Mouse (Mus musculus) intestine, postnatal 0 days (tissue): Measurements from ENCODE around the gene Ak9. TPM values are rescaled to one million over a fixed set of nuclear protein-coding genes. Genes with fewer than 3 reads are reported as not detected.

ENCODE experiments used
- ATAC-seq: fragments of 200-750 bp; cut with Nextera tagmentation; 2 replicates; pipeline ENCODE4 v1.8.0; 2017; ENCODE audit warnings: mild to moderate bottlenecking, moderate TSS enrichment, moderate library complexity
- H3K27ac ChIP-seq: fragments of 300-500 bp; sonication (generic); 2 replicates; pipeline ENCODE4 v1.5.1; 2014; ENCODE audit warnings: mild to moderate bottlenecking, low read depth, low read length, moderate library complexity
- H3K27me3 ChIP-seq: fragments of 300-500 bp; sonication (generic); replicated peaks from 2 replicates; pipeline ENCODE4 v1.6.1; 2014; ENCODE audit warnings: low read length, mixed read lengths; ENCODE audit not compliant: control insufficient read depth, insufficient read depth
- H3K36me3 ChIP-seq: fragments of 300-500 bp; sonication (generic); 2 replicates; pipeline ENCODE4 v1.6.1; 2014; ENCODE audit warnings: mild to moderate bottlenecking, moderate library complexity; ENCODE audit not compliant: control insufficient read depth, insufficient read depth
- H3K4me1 ChIP-seq: fragments of 300-500 bp; sonication (generic); replicated peaks from 2 replicates; pipeline ENCODE4 v1.6.1; 2014; ENCODE audit warnings: antibody characterized with exemption, low read length, mixed read lengths; ENCODE audit not compliant: control insufficient read depth, insufficient read depth
- H3K4me2 ChIP-seq: fragments of 300-500 bp; sonication (generic); replicated peaks from 2 replicates; pipeline ENCODE4 v1.6.1; 2014; ENCODE audit warnings: low read depth, mild to moderate bottlenecking, moderate library complexity
- H3K4me3 ChIP-seq: fragments of 300-500 bp; sonication (generic); 2 replicates; pipeline ENCODE4 v1.5.1; 2014; ENCODE audit warnings: low read depth, low read length
- H3K9ac ChIP-seq: fragments of 300-500 bp; sonication (generic); 2 replicates; pipeline ENCODE4 v1.6.1; 2014; ENCODE audit warnings: mild to moderate bottlenecking, low read depth, low read length
- H3K9me3 ChIP-seq: fragments of 300-500 bp; sonication (generic); 2 replicates; pipeline ENCODE4 v1.6.1; 2016; ENCODE audit warnings: mixed run types; ENCODE audit not compliant: control insufficient read depth
- CTCF ChIP-seq: sonication (generic); IDR thresholded peaks from 2 replicates; pipeline ENCODE4 v1.5.1; 2016; ENCODE audit warnings: low read depth, mild to moderate bottlenecking, control low read depth, antibody characterized with exemption, moderate library complexity
- WGBS: fragments of 180-500 bp; shearing (Covaris S2); extraction: QIAGEN DNeasy Blood & Tissue Kit; methylation state at CpG from one replicate; pipeline ENCODE4 v1.1.7; 2014; 5-methylcytosine and 5-hydroxymethylcytosine counted together
- polyA plus RNA-seq: library from polyadenylated mRNA; unstranded; fragments of >200 nt; fragmentation: Nextera tagmentation; extraction: Ambion mirVana; gene quantifications from 2 replicates; pipeline ENCODE4 v1.2.1, GENCODE M21; 2015

Ak9 gene
- polyA plus RNA-seq, 1 experiment from 2014 or later: not detected

DNA sequence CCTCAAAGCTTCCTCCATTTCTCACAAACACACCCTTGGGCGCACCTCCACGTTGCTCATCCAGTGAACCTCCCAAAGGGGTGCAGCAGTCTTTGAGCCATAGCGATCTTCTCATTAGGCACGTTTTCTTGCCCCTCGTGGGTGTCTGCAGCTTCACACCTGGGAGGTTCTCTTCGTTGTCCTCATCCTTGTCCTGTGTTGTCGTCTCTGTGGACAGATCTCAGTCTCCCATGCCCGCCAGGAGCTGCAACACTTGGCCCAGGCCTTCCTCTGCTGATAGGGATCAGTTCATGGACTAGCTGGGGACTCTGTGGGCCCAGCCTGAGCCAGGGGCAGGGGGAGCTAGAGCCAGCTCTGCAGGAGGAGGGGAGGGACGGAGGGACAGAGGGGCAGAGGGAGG is 61.3 kb downstream of the Ak9 start:
- Histone ChIP-seq H3K9me3 (no peaks in the 10 kb centered on the region), H3K4me3 (no peak overlapping the region), H3K36me3 (no peaks in the 10 kb centered on the region), H3K9ac (no peak overlapping the region), H3K27me3 (no peaks in the 10 kb centered on the region), H3K4me2 (no peak overlapping the region), H3K4me1 (no peaks in the 10 kb centered on the region), H3K27ac (no peak overlapping the region)
- 89% methylated on average over 9 of the region's 9 CpGs for WGBS
- TF ChIP-seq CTCF: no peak
- no peak for ATAC-seq

DNA sequence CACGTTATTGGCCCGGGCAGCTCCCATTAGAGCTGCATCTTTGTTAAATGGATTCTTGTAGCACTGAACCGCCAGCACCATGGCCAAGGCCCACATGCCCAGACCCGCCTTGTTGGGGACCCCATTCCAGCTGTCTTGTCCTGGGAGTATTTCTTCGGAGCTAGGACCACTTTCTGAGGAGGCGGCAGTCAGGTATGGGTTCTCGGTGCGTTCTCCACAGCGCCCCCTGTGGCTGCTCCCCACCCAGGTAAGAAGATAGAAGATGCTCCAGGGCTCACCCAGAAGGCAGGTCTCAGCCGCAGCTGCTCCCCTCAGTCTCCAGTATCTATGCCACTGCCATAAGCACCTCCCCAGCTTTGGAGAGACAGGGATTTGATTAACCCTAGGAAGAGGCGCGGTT is 76.7 kb downstream of the Ak9 start:
- 72% methylated on average over 12 of the region's 12 CpGs for WGBS

DNA sequence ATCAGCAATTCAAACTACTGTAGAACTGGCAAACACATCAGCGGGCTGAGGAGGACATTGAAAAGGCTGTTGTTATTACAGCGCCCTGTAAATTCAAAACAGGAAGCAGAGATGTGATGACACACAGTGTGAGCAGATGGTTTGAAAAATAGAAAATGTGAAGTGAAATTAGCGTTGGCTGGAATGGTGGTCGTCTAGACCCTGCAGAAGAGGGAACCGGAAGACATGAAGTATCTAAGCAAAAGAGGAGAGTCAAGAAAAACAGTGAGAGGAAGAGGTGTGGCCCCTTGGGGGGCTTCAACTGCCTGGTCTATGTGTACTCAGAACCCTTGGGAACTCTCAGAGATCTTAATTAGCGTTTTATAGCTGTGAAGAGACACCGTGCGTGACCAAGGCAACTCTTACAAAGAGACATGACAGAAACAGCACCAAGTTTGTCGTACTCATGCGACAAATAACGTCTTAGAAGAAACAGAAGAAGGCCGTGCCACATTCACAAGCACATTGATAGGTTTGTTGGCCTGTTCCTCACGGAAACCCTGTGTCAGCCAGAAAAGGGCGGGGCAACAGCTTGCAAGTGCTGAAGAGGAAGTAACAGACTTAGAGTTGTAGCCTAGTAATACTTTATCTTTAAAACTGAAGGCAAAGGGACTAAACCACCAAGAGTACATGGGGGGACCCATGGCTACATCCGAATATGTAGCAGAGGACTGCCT is 81.9 kb downstream of the Ak9 start:
- Histone ChIP-seq H3K4me1 (no peaks in the 10 kb centered on the region), H3K4me3 (no peak overlapping the region), H3K9ac (no peak overlapping the region), H3K4me2 (no peak overlapping the region), H3K36me3 (no peaks in the 10 kb centered on the region), H3K27me3 (no peaks in the 10 kb centered on the region), H3K9me3 (no peaks in the 10 kb centered on the region), H3K27ac (no peak overlapping the region)
- ATAC-seq: no peak
- TF ChIP-seq CTCF: no peak
- WGBS: 67% methylated on average over 15 of the region's 15 CpGs

More for the DNA sequence above, 76.7 kb downstream of the Ak9 start:
- no peak for ATAC-seq
- H3K9ac ChIP-seq: no peak overlapping the region
- H3K36me3 ChIP-seq: no peaks in the 10 kb centered on the region
- H3K4me1 ChIP-seq: no peaks in the 10 kb centered on the region
- H3K4me3 ChIP-seq: no peak overlapping the region
- H3K27ac ChIP-seq: no peak overlapping the region
- no peak for TF ChIP-seq CTCF
- no peaks in the 10 kb centered on the region for H3K9me3 ChIP-seq
- no peak overlapping the region for H3K4me2 ChIP-seq
- no peaks in the 10 kb centered on the region for H3K27me3 ChIP-seq

DNA sequence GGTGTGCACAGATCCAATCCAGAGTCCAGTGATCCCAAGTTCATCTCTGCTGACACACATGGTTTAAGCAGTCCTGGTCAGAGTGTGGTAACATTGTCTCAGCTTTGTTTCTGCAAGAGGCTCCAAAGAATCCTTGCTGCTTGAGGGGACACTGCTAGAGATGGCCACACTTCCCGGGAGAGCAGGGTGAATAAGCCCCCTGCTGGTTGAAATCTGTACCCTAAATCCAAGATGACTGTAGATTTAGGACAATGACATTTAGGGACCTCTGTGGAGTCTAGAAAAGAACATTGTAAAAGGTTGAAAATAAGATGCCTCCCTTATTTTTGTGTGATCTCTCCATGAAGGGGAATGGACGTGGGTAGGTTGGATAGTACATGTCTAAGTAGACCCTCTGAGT is 89.8 kb downstream of the Ak9 start:
- Histone ChIP-seq H3K4me2 (no peak overlapping the region), H3K27ac (no peak overlapping the region), H3K4me1 (no peaks in the 10 kb centered on the region), H3K9ac (no peak overlapping the region), H3K36me3 (no peaks in the 10 kb centered on the region), H3K4me3 (no peak overlapping the region), H3K9me3 (no peaks in the 10 kb centered on the region), H3K27me3 (no peaks in the 10 kb centered on the region)
- WGBS: 51% methylated on average over 2 of the region's 2 CpGs
- no peak for ATAC-seq
- peak; percentile 48 for TF ChIP-seq CTCF

DNA sequence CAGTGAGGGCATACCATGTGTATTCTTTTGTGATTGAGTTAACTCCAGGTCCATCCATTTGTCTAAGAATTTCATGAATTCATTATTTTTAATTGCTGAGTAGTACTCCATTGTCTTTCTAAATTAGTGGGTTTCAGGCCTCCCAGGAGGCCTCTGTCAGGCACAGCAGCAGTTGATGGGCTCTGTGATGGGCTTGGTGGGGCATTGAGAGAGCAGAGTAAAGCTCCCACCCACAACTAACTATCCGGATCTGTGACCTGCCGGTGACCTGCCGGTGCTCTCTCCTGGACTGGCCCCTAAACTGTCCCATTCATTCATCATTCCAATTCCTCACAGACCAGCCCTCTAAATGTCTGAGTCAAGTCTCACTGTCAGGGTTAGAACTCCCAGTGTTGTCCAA is 97.3 kb downstream of the Ak9 start:
- Histone ChIP-seq H3K27ac (no peak overlapping the region), H3K4me3 (no peak overlapping the region), H3K27me3 (no peaks in the 10 kb centered on the region), H3K4me2 (no peak overlapping the region), H3K9ac (no peak overlapping the region), H3K4me1 (no peaks in the 10 kb centered on the region), H3K9me3 (no peaks in the 10 kb centered on the region), H3K36me3 (no peaks in the 10 kb centered on the region)
- 88% methylated on average over 3 of the region's 3 CpGs for WGBS
- no peak for TF ChIP-seq CTCF
- no peak for ATAC-seq

DNA sequence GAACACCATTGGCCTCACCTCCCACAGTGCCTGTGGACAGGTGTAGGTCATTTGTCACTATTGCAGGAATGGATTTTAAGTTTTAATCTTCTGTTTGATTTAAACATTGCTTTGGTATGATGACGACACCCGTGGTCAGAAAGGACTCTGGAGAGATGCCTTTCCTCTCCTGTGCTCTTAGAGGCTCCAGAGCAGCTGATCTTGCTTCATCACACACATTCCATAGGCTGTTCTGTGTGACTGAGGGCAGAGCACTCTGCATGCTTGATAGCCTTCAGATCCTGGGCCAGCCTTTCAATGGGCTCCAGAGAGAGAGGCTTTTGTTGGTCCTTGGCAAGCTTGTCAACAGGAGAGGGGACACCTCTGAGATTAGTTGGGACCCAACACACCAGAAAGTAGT is 99.6 kb downstream of the Ak9 start:
- Histone ChIP-seq H3K36me3 (no peaks in the 10 kb centered on the region), H3K4me2 (no peak overlapping the region), H3K4me3 (no peak overlapping the region), H3K27ac (no peak overlapping the region), H3K27me3 (no peaks in the 10 kb centered on the region), H3K9me3 (no peaks in the 10 kb centered on the region), H3K9ac (no peak overlapping the region), H3K4me1 (no peaks in the 10 kb centered on the region)
- WGBS: 69% methylated on average over 2 of the region's 2 CpGs
- no peak for ATAC-seq
- no peak for TF ChIP-seq CTCF
